Mouse (Mus musculus): ENCODE measurements around the gene Plekhh1. TPM values are rescaled to one million over a fixed set of nuclear protein-coding genes. Genes with fewer than 3 reads are reported as not detected.

The Plekhh1 gene
- polyA plus RNA-seq, 1 experiment from 2014 or later = 2.0 TPM

Other genes starting within 250 kb of the Plekhh1 start
- 111 and 125 TPM in 2 replicates for gene Atp6v1d, start 167.5 kb upstream of the Plekhh1 start, polyA plus RNA-seq (2015; fragmentation: Nextera tagmentation; extraction: Ambion mirVana)
- 147 and 170 TPM in 2 replicates for gene Eif2s1, start 167.3 kb upstream of the Plekhh1 start, polyA plus RNA-seq (2015; fragmentation: Nextera tagmentation; extraction: Ambion mirVana)
- gene Plek2, start 122.2 kb upstream of the Plekhh1 start, polyA plus RNA-seq (2015; fragmentation: Nextera tagmentation; extraction: Ambion mirVana) = 2.6 and 4.0 TPM in 2 replicates
- 62.5 and 65.9 TPM in 2 replicates for gene Tmem229b, start 21.5 kb upstream of the Plekhh1 start, polyA plus RNA-seq (2015; fragmentation: Nextera tagmentation; extraction: Ambion mirVana)
- gene Pigh, start 60.5 kb downstream of the Plekhh1 start, polyA plus RNA-seq (2015; fragmentation: Nextera tagmentation; extraction: Ambion mirVana) = 18.0 and 22.4 TPM in 2 replicates
- 27.2 and 30.5 TPM in 2 replicates for gene Arg2, start 101.6 kb downstream of the Plekhh1 start, polyA plus RNA-seq (2015; fragmentation: Nextera tagmentation; extraction: Ambion mirVana)
- 211 and 241 TPM in 2 replicates for gene Vti1b, start 143.5 kb downstream of the Plekhh1 start, polyA plus RNA-seq (2015; fragmentation: Nextera tagmentation; extraction: Ambion mirVana)
- gene Rdh11, start 163.1 kb downstream of the Plekhh1 start, polyA plus RNA-seq (2015; fragmentation: Nextera tagmentation; extraction: Ambion mirVana) = 31.1 TPM in 2 replicates
- gene Rdh12, start 179.8 kb downstream of the Plekhh1 start, polyA plus RNA-seq (2015; fragmentation: Nextera tagmentation; extraction: Ambion mirVana) = 0.74 and 1.3 TPM in 2 replicates